Mouse (Mus musculus): ENCODE data around the gene Ctc1. TPM values are rescaled to one million over a fixed set of nuclear protein-coding genes. Genes with fewer than 3 reads are reported as not detected.
"Not testable (repeated sequence)": the region's sequence is repeated elsewhere in the genome, so short reads cannot be mapped to it uniquely, and the experiment has no call there.

The Ctc1 gene
- total RNA-seq (2022) = 10 to 100 TPM; 13.0 to 19.5 (median 14.9) TPM

DNA sequence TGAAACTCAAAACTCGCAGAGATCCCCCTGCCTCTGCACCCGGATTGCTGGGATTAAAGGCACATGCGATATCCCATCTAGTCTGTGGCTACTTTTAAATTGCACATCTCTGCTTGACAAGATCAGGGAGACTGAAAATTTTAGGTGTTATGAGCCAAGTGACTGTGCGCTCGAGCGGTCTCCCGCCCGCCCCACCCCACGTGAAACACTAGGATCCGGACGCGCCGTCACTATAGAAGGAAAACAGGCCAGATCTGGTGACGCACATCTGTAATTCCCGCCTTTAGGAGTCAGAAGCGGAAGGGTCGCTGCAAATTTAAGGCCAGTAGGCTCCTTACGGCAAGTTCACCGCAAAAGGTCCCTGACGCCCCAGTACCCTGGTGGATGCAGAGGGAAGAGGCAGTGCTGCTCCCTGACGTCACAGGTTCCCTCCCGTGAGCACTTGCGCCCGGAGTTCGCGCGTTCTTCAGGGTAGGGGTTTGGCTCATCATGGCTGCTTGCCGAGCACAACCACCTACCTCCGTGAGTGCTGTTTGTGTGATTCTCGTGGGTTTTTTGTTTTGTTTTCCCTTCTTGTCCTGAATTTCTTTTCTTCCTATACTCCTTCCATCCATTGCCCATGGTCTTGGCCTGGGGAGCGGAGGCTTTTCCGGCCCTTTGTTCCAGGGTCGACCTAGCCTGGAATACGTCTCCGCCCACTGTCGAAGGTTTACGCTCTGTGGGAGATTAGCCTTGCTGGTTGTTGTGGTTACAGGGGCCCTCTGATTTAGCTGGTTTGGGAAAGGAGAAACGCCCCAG is at the start of gene Ctc1:
Gene Ctc1 (plus strand): TSS at position 268 of the 798 bp plus-strand sequence.
- DNase-seq (ENCODE audit: low spot score) = peak; percentile 90

DNA sequence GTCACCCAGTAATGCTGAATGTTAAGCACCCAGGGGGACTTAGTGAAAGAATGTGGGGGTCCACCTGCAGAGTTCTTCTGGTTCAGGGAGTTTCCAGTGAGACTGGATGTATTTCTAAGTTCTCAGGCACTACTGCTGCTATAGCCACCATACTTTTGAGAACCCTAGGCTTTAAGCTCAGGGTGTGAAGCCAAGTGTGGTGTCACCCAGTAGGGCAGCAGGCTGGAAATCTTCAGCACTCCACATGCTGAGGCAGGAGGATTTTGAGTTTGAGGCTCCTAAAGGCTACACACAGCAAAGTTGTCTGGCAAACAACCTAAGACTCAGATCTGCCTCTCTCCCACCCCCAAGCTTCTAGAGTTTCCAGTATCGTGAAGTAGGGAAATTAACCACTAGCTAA is 49.2 kb upstream of the Ctc1 start:
- DNase-seq (ENCODE audit: low spot score) = no peak

DNA sequence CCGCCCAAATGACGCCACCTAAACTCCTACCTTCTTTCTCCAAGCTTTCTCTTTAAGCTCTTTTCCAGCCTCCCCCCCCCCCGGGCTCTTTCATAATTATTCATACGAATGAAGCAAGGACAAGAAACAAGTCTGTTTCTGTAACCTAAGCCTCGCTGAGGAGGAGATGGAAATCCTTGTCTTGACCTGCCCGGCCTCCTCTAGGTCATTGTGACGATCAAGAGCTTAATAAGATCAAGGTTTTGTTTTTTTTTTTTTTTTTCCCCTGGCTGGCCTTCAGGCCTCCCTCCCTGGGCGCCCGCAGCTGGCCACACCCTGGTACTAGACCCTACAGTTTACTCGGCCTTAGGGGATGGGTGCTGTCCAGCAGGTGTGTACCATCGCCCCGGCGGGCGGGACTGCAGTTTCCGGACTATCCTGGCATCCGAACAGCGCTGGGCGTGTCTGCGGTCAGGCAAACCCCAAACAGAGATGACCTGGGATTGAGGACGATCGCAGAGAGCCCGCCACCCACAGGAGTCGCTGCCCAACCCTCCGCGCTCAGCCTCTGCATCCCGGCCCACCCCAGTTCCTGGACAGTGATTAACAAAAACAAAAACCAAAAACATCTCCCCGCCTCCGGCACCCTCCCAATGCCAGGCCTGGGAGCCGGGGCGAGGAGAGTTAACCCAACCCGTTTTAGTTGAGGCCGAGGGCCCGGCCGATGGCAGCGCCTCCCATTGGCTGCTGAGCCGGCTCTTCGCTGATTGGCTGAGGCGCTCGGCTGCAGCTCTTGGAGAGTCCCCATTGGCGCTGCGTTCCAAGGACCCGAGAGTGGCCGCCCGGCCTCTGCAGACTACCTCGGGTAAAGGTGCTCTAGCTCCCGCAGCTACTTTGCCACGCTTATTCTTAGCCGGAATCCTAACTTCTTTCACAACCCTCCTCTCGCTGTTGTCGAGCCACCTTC is 48.1 kb upstream of the Ctc1 start, which contains the start of gene Slc25a35:
Gene Slc25a35 (plus strand): TSS at position 795 of the 946 bp plus-strand sequence.
- peak; percentile 90 for DNase-seq (ENCODE audit: low spot score)

GRCm38 (mm10) chr11:68968752-68969151 is 47.0 kb upstream of the Ctc1 start:
- no peak for DNase-seq (ENCODE audit: low spot score)

DNA sequence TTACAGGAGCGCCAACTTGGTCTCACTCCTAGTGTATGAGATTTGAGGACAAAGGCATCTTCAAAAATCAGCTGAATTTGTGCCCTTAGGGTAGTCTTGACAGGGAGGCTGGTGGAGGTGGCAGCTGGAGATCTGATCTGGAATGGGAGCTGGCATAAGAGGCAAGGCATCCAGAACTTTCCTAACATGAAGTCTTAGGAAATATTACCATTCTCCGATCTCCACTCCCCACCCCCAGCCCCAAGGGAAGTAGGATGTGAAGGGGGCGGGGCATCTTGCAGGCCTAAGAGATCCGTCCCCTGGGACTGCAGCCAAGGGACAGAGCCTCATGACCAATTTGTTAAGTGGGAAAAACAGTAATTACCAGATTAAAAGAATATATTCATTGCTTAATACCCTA is 45.5 kb upstream of the Ctc1 start:
- DNase-seq (ENCODE audit: low spot score) = no peak

GRCm38 (mm10) chr11:68973250-68974058 is 42.3 kb upstream of the Ctc1 start:
- DNase-seq (ENCODE audit: low spot score) = peak; percentile 89

- no peak for DNase-seq (ENCODE audit: low spot score)
Measured at GRCm38 (mm10) chr11:68974059-68974450, 41.7 kb upstream of the Ctc1 start.

GRCm38 (mm10) chr11:68975085-68975484 is 40.6 kb upstream of the Ctc1 start, which contains the start of gene Rangrf:
Rangrf (minus strand) TSS chr11:68975185.
- DNase-seq (ENCODE audit: low spot score) = no peak

- no peak for DNase-seq (ENCODE audit: low spot score)
Measured at GRCm38 (mm10) chr11:68975601-68976000, 40.1 kb upstream of the Ctc1 start.

GRCm38 (mm10) chr11:68979320-68979733 is 36.4 kb upstream of the Ctc1 start:
- no peak for DNase-seq (ENCODE audit: low spot score)

- no peak for DNase-seq (ENCODE audit: low spot score)
Measured at GRCm38 (mm10) chr11:68980919-68981318, 34.8 kb upstream of the Ctc1 start.

GRCm38 (mm10) chr11:68982639-68983369 is 32.9 kb upstream of the Ctc1 start:
- peak; percentile 73 for DNase-seq (ENCODE audit: low spot score)

DNA sequence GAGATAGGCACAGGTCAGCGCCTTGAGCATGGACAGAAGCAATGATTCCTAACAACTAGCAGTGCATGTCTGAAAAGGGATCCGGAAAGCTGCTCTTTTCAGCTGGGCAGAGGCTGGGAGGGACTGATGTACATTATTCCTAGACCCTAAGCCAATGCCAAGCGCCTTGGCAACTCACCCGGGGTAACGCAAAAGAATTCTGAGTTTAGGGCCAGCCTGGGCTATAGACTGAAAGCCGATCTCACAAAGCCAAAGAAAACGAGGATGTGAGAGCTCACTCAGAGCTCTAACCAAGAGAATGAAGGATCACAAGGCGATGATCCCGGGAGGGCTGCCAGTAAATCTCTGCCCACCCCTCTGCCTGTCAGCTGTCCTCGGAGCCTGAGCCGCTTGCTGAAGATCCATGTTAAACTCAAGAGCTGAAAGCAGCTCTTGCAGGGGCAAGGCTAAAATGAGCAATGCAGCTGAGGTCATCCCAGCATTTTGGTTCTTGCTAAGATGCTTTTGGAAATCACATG is 28.3 kb upstream of the Ctc1 start:
- no peak for DNase-seq (ENCODE audit: low spot score)

DNA sequence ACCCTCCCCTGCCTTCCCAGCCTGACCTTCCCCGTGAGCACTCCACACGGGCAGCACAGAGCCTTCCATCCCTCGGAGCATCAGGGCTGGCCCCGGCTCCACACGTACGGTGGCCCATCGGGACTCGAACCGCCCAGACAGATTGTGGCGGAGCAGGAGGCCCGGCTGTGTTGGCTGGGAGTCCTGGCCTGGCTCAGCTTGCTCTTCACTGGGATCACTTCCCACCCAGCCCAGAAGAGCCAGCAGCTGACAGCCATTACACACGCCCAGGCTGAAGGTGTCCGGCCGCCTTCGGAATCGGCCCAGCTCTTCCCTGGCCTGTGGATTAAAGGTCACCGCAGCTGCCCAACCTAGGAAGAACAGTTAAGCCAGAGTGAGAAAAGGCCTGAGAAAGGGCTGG is 27.4 kb upstream of the Ctc1 start:
- no peak for DNase-seq (ENCODE audit: low spot score)

GRCm38 (mm10) chr11:68993122-68993521 is 22.6 kb upstream of the Ctc1 start:
- DNase-seq (ENCODE audit: low spot score) = no peak

- DNase-seq (ENCODE audit: low spot score) = no peak
Measured at GRCm38 (mm10) chr11:68994377-68994776, 21.3 kb upstream of the Ctc1 start.

- DNase-seq (ENCODE audit: low spot score) = no peak
Measured at GRCm38 (mm10) chr11:68997080-68997479, 18.6 kb upstream of the Ctc1 start.

DNA sequence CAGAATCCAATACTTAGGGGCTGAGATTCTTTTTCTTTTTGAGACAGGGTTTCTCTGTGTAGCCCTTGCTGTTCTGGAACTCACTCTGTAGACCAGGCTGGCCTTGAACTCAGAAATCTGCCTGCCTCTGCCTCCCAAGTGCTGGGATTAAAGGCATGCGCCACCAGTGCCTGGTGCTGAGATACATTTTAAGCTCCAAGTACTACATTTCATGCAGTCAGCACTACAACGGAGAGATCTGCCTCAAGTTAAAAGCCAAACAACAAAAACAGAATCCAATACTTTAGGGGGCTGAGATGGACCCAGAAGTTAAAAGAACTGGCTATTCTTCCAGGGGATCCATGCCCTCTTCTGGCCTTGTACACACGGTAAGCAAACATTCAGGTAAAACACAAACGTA is 12.9 kb upstream of the Ctc1 start:
- DNase-seq (ENCODE audit: low spot score) = not testable (repeated sequence)

DNA sequence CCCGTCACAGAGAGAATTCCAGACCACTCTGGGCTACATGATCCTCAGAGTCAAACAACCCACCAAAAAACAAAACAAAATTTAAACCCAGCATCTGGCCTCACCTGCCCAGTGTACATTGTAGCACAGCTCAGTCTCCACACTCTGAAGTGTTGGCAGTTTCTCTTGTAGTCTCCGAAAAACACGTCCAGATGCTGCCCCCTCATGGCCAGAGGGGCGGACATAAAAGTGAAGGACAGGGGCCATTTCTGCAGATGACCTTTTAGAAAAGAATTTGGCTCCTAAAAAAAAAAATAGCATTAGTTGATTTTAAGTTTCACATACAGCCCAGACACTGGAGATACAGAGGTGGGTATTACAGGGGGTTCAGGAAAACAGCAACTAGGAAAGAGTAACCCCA is 12.1 kb upstream of the Ctc1 start:
- peak; percentile 15 for DNase-seq (ENCODE audit: low spot score)

GRCm38 (mm10) chr11:69005193-69005592 is 10.5 kb upstream of the Ctc1 start:
- DNase-seq (ENCODE audit: low spot score) = no peak

GRCm38 (mm10) chr11:69006575-69006974 is 9.1 kb upstream of the Ctc1 start:
- DNase-seq (ENCODE audit: low spot score) = not testable (repeated sequence)
